Mouse (Mus musculus): ENCODE measurements around the gene Snx15. TPM values are rescaled to one million over a fixed set of nuclear protein-coding genes. Genes with fewer than 3 reads are reported as not detected.
"Not testable (repeated sequence)": the region's sequence is repeated elsewhere in the genome, so short reads cannot be mapped to it uniquely, and the experiment has no call there.

Gene Snx15
- 10 to 100 TPM; 36.7 to 40.7 TPM for total RNA-seq (2021)

DNA sequence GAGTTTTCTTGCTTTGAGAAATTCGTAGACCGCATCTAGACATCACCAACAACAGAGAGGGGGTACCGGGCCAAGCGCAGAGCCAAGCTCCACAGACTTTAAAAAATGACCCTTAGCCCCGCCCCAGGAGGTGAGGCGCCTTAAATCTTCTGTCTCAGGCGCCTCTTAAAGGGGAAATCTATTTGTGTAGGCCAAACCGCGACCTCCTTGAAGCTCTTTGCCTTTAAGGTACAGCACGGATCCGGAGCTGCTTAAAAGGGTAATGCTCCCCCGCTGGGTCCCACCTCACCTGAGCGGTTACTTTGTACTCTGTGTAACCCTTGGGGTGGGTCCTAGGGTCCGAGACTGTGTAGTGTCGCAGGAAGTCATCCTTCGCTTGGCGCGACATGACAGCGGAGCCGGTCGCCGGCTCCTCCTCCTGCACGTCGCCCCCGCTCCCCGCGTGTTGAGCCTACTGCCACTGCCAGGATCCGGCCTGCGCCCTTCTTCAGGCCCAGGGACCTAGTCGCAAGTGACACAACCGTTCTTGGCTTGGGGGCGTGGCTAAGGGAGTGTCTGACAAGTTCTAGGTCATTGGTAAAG is at the start of gene Snx15:
Snx15 (minus strand) TSS at position 545 of the 582 bp plus-strand sequence.
- peak; percentile 78 to 93 for DNase-seq (ENCODE audit: extremely low spot score in 1 of 2, low spot score in 1 of 2)

DNA sequence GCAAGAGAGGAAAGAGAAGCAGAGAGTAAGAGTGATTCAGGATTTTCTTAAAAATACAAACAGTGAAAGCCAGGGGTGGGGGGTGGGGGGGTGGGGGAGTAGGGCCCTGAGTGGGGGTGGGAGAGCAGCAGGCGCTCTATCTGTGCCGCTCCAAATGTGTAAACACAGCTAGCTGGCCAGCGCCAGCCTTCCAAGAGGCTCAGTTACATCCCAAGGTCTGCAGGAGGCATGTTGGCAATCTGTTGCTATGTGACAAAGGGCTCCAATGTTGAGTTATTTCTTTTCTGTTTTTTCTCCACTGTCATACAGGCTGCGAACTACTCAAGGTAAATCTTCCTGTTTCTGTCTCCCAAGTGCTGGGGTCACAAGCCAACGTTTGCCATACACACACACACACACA is 46.7 kb upstream of the Snx15 start:
- no peak for DNase-seq (ENCODE audit: extremely low spot score in 1 of 2, low spot score in 1 of 2)

DNA sequence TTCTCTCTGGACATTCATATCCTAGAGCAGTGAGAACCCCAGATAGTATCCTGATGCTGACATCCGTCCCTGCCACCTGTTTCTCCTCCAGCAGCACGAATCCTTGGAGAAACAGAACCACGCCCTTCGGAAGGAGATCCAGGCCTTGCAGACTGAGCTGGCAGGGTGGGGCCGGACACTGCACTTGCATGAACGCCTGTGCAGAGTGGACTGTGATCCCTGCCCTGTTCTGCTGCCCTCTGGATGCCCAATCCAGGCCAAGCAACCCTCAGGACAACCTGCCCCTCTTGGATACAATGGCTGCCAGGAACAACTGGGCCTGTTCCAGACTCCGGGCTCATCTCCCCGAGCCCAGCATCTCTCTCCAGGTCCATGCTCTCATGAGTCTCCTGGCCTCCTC is 43.1 kb upstream of the Snx15 start:
- no peak for DNase-seq (ENCODE audit: extremely low spot score in 1 of 2, low spot score in 1 of 2)

DNA sequence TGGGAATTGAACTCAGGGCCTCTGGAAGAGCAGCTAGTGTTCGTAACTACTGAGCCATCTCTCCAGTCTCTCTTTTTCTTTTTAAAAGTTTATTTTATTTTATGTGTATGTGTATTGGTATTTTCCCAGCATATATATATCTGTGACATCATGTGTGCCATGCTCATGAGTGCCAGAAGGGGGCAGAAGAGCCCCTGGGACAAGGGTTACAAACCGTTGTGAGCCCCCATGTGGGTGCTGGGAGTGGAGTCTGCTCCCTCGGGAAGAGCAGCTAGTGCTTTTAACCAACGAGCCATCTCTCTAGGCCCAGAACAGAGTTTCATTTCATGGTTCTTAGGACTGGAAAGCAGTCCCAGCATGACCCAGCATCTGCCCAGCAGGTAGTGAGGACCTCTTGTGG is 38.6 kb upstream of the Snx15 start:
- no peak for DNase-seq (ENCODE audit: extremely low spot score in 1 of 2, low spot score in 1 of 2)

DNA sequence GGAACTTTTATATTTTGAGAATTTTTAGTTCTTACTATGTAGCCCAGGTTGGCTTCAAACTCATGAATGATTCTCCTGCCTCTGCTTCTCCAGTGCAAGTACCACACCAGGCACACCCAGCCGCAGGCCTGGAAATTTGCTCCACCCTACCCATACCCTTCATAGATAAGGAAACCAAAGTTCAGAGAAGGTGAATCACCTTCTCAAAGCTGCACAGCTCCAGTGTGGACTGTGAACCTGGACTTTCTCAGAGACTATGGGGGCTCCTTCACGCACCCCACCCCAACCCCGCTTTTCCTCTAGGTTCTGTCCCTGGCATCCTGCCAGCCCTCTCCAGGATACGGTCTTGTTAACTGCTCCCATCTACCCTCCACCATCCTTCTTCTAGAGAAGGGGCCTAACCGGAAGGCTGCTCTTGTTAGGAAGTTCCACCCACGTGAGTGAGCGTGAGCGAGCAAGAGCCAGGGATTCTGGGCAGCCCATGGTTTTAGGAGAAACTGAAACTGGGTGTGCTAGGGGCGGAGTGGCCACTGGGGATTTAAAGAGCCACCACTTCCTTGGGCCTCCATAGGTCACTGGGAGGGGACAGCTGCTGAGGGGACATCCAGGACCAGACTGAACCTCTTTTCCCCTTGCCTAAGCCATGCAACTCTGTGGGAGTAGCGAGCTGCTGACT is 35.9 kb upstream of the Snx15 start:
- no peak for DNase-seq (ENCODE audit: extremely low spot score in 1 of 2, low spot score in 1 of 2)

DNA sequence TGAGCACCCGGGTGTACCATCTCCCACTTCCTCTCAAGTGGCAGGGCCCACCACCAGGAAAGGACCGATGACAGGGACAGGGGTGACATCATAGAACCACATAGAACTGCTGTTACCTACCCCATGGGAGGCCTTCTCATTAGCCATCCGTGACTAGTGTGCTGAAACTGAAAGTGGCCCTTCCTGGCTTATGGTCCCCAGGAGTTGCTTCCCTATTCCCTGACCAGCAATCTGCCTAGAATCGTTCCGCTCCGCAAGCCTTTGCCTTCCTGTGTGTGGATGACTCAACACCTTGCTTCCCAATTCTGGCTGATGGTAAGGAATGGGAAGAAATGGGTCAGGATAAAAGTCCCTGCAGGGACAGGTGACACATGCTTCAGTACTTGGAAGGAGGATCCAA is 29.1 kb upstream of the Snx15 start:
- no peak for DNase-seq (ENCODE audit: extremely low spot score in 1 of 2, low spot score in 1 of 2)

DNA sequence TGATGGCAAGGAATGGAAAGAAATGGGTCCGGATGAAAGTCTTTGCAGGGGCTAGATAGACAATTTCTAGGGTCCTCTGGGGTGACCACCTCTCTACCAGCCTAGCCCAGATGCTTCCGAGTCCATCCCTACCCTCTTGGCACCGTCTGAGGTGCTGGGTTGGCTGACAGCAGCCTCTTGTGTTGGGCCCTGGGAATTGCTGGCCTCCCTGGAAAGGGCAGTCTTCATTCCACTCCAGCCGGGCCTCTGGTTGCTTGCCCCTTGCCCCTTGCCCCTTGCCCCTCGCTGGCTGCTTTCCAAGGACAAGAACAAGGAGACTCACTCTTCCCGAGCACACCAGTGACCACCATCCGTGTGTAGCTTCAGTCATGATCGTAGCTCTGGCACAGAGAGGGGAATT is 28.3 kb upstream of the Snx15 start:
- no peak for DNase-seq (ENCODE audit: extremely low spot score in 1 of 2, low spot score in 1 of 2)

DNA sequence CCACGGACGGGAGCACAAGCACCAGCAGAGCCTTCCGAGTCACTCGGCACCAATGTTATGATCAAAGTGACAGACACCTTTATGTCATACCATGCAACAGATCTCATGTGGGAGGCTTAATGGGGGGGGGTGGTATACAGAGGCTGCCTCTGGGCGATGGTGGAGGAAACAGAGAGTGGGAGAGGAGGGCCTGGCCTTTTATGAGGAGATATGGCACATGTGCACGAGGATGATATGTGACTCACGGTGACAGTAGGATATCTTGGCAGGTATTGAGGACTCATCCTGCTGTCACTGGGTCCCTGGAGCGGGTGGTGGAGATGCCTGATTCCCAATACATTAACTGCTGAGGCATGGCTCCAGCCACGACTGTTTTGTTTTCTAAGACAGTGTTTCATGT is 27.1 kb upstream of the Snx15 start:
- no peak for DNase-seq (ENCODE audit: extremely low spot score in 1 of 2, low spot score in 1 of 2)

DNA sequence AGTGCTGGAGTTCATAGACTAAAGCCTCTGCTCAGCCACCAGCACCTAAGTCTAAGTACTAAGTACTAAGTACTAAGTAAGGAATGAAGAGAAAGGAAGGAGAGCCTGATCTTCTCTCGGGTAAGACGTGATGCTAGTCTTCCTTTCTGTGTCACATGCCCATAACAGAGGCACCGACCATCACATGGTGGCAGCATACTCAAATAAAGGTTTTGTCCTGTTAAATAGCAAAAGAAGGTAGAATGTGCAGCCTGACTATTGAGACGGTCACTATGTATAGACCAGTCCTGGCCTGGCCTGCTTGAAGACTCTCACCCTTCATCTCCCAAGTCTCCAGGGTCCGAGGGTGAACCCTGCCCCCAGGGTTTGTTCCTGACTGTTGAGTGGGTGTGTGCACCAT is 16.7 kb upstream of the Snx15 start:
- no peak for DNase-seq (ENCODE audit: extremely low spot score in 1 of 2, low spot score in 1 of 2)

DNA sequence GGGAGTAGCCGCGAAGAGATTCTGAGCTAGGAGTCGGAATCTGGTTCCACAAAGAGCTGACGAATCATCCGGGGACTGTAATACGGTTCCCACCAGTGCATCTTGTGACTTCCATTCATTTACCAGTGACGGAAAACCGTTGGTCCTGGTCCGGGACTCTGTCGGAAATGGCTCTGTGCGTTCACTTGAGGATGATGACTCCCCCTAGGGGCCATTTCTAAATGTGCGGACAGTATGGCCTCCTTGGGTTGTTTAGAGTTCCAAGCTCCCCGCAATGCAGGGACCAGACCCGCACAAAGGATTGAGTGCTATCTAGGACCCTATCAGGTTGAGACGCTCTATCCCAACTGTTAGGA is 13.3 kb upstream of the Snx15 start, which contains the start of gene Arl2:
Arl2 (minus strand) TSS at position 155 of the 356 bp plus-strand sequence.
- DNase-seq (ENCODE audit: extremely low spot score in 1 of 2, low spot score in 1 of 2) = peak in 1 of 2 experiments; percentile 68

DNA sequence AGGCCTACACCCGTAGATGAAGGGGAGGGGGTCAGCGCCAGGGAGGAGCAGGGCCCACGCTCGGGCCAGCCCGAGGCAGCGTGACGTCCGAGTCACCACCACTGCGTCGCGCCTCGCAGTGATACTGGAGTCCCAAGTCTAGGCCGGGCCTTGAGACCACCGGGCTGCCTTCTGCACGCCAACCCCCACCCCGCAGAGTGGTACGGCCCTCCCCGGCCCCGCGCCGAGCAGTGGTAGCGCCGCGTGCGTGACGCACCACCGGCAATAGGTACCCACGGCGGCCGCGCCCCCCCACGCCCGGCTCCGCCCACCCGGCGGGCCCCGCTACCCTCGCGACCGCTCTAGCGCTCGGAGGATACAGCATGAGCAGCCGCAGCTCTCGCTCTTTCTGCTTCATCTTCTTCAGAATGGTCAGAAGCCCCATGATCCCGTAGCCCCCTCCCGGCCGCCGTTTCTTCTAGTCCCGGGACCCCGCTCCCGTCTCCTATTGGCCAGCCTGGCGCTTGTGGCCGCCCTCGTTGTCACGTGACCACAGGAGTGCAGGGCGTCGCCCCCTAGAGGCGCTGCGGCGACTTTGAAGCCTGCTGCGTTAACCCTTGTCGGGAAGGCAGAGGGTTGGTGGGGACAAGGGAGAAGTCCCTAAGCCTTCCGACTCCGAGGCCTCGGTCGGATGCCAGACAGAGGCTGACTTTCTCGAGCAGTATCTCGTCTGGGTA is 12.7 kb upstream of the Snx15 start, which contains the start of gene Batf2:
Batf2 (plus strand) TSS at position 306 of the 716 bp plus-strand sequence.
- peak; percentile 81 to 90 for DNase-seq (ENCODE audit: extremely low spot score in 1 of 2, low spot score in 1 of 2)

DNA sequence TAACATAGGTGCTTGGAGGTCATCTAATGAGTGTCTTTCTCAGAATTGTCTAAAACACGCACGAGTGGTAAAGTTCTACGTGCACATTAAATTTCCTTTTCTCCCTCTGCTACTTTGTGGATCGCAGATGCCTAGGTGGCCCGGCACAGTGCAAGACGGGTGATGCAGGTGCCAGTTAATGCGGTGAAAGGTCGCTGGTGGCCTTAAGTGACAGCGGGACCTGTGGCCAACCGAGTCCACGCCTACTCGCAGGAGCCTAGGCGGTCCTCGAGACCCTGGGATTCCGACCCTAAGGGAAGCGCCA is 12.2 kb upstream of the Snx15 start:
- no peak for DNase-seq (ENCODE audit: extremely low spot score in 1 of 2, low spot score in 1 of 2)

DNA sequence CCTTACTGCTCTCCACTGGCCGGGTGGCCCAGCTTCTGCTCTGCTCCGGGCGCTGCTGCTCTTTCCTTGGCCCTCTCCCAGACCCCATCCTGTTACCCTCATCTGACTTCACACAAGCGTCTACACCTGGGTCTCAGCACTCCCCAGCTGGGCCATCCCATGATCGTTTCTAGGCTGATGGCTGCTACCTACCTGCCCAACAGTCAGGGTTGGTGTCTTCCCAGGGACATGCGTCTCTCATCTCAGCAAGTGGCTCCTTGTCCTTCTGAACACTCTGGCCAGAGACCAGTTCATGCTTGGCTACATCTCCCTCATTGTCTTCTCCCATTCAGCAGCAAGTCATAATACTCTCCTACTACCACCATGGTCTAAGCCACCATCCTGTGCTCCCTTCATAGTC is 11.6 kb upstream of the Snx15 start:
- DNase-seq (ENCODE audit: extremely low spot score in 1 of 2, low spot score in 1 of 2) = no peak

DNA sequence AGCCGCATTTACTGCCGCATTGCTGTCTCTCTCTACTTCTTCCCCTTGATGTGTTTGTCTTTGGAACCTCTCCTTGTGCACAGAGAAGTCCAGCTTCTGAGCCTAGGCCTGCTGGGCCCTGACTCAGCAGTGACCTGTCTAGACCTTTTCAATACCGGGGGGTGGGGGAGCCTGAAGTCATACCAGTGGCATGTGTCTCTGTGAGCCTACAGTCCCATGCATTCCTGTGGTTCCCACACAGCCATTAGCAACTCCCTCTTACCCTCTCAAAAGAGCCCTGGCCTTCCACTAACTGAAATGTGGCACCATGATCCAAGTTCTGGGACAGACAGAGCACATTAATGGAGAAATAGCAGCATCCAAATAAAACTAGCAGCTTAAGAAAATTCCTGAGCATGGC is 8.3 kb upstream of the Snx15 start:
- DNase-seq (ENCODE audit: extremely low spot score in 1 of 2, low spot score in 1 of 2) = no peak

DNA sequence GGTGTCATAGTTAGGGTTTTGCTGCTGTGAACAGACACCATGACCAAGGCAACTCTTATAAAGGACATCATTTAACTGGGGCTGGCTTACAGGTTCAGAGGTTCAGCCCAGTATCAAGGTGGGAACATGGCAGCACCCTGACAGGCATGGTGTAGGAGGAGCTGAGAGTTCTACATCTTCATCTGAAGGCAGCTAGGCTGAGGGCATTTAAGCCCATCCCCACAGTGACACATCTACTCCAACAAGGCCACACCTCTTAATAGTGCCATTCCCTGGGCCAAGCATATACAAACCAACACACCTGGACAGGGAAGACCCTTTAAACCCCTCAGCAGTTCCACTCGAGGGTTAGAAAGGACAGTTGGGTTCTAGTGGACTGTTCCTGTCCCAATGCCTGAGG is 5.1 kb upstream of the Snx15 start:
- not testable (repeated sequence) for DNase-seq (ENCODE audit: extremely low spot score in 1 of 2, low spot score in 1 of 2)

DNA sequence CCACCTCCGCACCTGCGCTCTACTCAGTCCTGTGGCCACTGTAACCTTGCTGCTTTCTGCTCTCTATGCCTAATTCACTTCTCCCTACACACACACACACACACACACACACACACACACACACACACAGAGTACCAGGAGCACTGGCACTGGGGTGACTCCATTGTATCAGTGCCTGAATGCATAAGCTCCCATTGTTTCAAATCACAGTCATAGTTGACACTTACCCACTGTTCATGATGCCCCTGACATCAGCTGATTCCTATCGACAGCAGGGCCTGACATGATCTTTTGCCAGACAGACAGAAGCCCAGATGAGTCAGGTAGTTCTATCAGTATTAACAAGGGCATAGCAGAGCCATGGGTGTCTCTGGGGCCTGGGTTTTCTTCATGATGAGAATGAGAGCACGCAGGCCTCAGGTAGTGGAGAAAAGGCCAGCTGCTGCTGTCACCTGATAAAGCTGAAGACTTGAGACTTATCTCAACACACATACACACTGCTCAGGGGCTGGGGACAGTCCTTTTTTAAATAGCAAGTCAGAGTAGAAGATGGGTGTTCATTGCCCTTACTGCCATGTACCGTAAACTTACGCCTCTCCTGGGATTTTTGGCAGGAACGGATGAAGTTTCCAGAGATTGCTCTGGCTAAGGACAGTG is 4.2 kb upstream of the Snx15 start:
- DNase-seq (ENCODE audit: extremely low spot score in 1 of 2, low spot score in 1 of 2) = no peak

DNA sequence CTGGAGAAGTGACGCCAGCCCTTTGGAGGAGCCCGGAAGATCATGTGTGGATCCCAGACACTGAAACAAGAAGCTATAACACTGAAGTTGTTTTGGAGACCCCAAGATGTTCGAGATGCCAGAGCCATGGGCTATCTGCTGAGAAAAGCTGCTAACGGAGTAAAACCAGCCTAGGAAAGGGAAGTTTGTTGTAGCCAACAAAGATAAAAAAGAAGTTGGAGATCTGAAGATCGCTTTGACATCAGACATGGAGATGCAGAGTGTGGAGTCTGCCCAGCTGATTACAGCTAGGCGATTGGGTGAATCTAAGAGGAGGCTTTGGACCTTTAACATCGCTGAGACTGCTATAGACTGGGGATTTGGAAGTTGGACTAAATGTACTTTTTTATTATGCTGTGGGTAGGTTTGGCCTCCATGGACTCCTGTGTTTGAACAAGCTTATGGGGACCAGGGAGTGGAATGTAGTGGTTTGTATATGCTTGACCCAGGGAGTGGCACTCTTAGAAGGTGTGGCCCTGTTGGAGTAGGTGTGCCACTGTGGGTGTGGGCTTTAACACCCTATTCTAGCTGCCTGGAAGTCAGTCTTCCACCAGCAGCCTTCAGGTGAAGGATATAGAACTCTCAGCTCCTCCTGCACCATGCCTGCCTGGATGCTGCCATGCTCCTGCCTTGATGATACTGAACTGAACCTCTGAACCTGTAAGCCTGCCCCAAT is 2.5 kb upstream of the Snx15 start:
- DNase-seq (ENCODE audit: extremely low spot score in 1 of 2, low spot score in 1 of 2) = not testable (repeated sequence)

DNA sequence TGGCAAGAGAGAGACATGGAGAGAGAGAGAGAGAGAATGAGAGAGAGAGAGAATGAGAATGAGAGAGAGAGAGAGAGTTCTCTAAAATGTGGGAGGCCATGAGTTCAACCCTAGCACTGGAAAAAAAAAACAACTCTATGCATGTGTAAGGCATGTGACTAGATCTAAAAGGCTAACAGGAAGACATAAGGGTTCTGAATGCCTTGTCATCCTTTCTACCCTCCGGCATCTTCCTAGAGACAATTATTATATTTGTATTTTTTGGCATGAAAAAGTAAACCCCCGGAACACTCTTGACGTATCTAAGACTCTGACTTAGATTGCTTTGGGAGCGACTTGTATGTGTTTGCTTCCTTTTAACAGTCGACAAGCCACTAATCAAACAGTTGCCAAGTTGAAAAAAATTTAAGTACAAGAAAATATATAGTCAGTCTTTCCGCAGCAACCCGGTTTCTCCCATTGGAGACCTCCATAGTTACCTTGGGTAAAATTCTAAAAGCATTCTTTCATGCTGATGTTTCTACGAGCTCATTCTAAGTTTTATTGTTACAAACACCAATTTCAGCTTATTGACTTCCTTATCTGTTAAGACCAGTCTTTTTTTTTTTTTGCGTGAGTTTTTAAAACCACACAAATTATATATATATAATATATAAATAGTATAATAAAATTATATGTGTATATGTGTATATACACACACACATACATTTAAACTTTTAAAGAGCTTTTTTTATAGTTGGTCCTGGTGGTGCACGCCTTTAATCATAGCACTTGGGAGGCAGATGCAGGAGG is 1.1 kb downstream of the Snx15 start:
- no peak for DNase-seq (ENCODE audit: extremely low spot score in 1 of 2, low spot score in 1 of 2)

DNA sequence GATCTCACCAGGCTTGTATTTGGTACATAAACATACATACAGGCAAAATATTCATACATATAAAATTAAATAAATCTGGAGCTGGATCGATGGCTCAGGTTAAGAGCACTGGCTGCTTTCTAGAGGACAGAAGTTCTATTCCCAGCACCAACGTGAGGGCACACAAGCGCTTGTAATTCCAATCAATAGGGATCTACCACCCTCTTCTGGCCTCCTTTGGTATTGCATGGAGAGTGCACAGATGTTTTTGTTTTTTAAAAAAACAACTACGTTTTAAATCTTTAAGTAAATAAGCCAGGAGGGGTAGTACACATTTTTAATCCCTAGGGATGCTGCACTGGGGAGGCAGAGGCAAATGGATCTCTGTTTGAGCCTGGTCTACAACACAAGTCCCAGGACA is 1.8 kb downstream of the Snx15 start:
- peak in 1 of 2 experiments; percentile 61 for DNase-seq (ENCODE audit: extremely low spot score in 1 of 2, low spot score in 1 of 2)

DNA sequence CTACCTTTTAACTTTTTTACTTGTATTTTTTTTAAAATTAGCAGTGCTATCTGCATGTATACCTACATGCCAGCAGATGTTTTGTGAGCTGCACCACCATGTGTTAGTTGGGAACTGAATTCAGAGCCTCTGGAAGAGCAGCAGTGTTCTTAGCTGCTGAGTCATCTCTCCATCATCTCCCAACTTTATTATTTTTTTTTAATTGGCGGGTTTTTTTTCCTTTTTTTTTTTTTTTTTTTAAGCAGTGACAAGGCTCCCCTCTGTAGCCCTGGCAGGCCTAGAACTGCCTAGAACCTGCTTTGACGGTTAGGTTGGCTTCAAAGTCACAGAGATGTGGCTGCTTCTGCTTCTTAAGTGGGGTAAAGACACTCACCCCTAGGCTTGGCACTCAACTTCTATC is 3.2 kb downstream of the Snx15 start:
- no peak for DNase-seq (ENCODE audit: extremely low spot score in 1 of 2, low spot score in 1 of 2)
